Mouse (Mus musculus): ENCODE data around the gene Slc8a3. TPM values are rescaled to one million over a fixed set of nuclear protein-coding genes. Genes with fewer than 3 reads are reported as not detected.
A peak's percentile ranks its signal among the peaks of the same experiment; 100 is the strongest.
"Not testable (repeated sequence)": the region's sequence is repeated elsewhere in the genome, so short reads cannot be mapped to it uniquely, and the experiment has no call there.

Slc8a3 gene
- polyA plus RNA-seq (2016; fragmentation: Nextera tagmentation; extraction: Ambion mirVana): 1.3 TPM in 2 replicates

GRCm38 (mm10) chr12:81332875-81333421, at the start of gene Slc8a3:
Slc8a3 (minus strand) TSS chr12:81333180.
- peak within 1 kb of the TSS; percentile 83 for H3K27ac ChIP-seq (replicated peaks)
- H3K4me1 ChIP-seq: peaks cover 34% of the 10 kb centered on the region
- H3K4me3 ChIP-seq: peak within 1 kb of the TSS; percentile 70
- no peaks in the 10 kb centered on the region for H3K36me3 ChIP-seq
- H3K9me3 ChIP-seq (replicated peaks): no peaks in the 10 kb centered on the region
- DNase-seq (ENCODE audit: low spot score): peak; percentile 72
- peaks cover 48% of the 10 kb centered on the region for H3K27me3 ChIP-seq (ENCODE audit: low read depth, poor library complexity, severe bottlenecking)
- under 1% methylated on average over 47 of the region's 47 CpGs for WGBS

GRCm38 (mm10) chr12:81379364-81379763, 46.4 kb upstream of the Slc8a3 start, which contains the start of gene Gm4787:
Gm4787 (minus strand) TSS chr12:81379464.
- WGBS: 59% methylated on average over 1 of the region's 1 CpGs

GRCm38 (mm10) chr12:81333841-81334240, 861 bp upstream of the Slc8a3 start:
- WGBS: 74% methylated on average over 5 of the region's 5 CpGs
- DNase-seq (ENCODE audit: low spot score): no peak
- Histone ChIP-seq H3K27ac (replicated peaks) (no peak overlapping the region), H3K36me3 (no peaks in the 10 kb centered on the region), H3K9me3 (replicated peaks) (no peaks in the 10 kb centered on the region), H3K27me3 (ENCODE audit: low read depth, poor library complexity, severe bottlenecking) (peaks cover 48% of the 10 kb centered on the region), H3K4me3 (peak overlapping the region; percentile 70), H3K4me1 (peaks cover 34% of the 10 kb centered on the region)

More at GRCm38 (mm10) chr12:81379364-81379763, 46.4 kb upstream of the Slc8a3 start, which contains the start of gene Gm4787:
- not testable (repeated sequence) for H3K4me1 ChIP-seq; H3K36me3 ChIP-seq; H3K9me3 ChIP-seq (replicated peaks); H3K27me3 ChIP-seq (ENCODE audit: low read depth, poor library complexity, severe bottlenecking); H3K27ac ChIP-seq (replicated peaks); H3K4me3 ChIP-seq; DNase-seq (ENCODE audit: low spot score)

GRCm38 (mm10) chr12:81331937-81332874, 774 bp downstream of the Slc8a3 start:
- no peaks in the 10 kb centered on the region for H3K36me3 ChIP-seq
- H3K27ac ChIP-seq (replicated peaks): peak overlapping the region; percentile 83
- H3K4me3 ChIP-seq: peak overlapping the region; percentile 70
- peaks cover 48% of the 10 kb centered on the region for H3K27me3 ChIP-seq (ENCODE audit: low read depth, poor library complexity, severe bottlenecking)
- H3K9me3 ChIP-seq (replicated peaks): no peaks in the 10 kb centered on the region
- peaks cover 34% of the 10 kb centered on the region for H3K4me1 ChIP-seq
- DNase-seq (ENCODE audit: low spot score): peak; percentile 73
- under 1% methylated on average over 47 of the region's 54 CpGs for WGBS

- 36% methylated on average over 5 of the region's 5 CpGs for WGBS
- no peak for DNase-seq (ENCODE audit: low spot score)
- Histone ChIP-seq H3K27ac (replicated peaks) (peak overlapping the region; percentile 83), H3K36me3 (no peaks in the 10 kb centered on the region), H3K9me3 (replicated peaks) (no peaks in the 10 kb centered on the region), H3K27me3 (ENCODE audit: low read depth, poor library complexity, severe bottlenecking) (peaks cover 48% of the 10 kb centered on the region), H3K4me3 (peak overlapping the region; percentile 70), H3K4me1 (peaks cover 34% of the 10 kb centered on the region)
Measured at GRCm38 (mm10) chr12:81331046-81331638, 1.8 kb downstream of the Slc8a3 start.

- no peak overlapping the region for H3K27ac ChIP-seq (replicated peaks)
- H3K4me1 ChIP-seq: peaks cover 15% of the 10 kb centered on the region
- H3K4me3 ChIP-seq: no peak overlapping the region
- 85% methylated on average over 3 of the region's 3 CpGs for WGBS
- DNase-seq (ENCODE audit: low spot score): no peak
- H3K36me3 ChIP-seq: no peaks in the 10 kb centered on the region
- no peaks in the 10 kb centered on the region for H3K27me3 ChIP-seq (ENCODE audit: low read depth, poor library complexity, severe bottlenecking)
- no peaks in the 10 kb centered on the region for H3K9me3 ChIP-seq (replicated peaks)
Measured at GRCm38 (mm10) chr12:81324991-81325390, 8.0 kb downstream of the Slc8a3 start.

GRCm38 (mm10) chr12:81324116-81324515, 8.9 kb downstream of the Slc8a3 start:
- DNase-seq (ENCODE audit: low spot score): no peak
- H3K27ac ChIP-seq (replicated peaks): no peak overlapping the region
- H3K27me3 ChIP-seq (ENCODE audit: low read depth, poor library complexity, severe bottlenecking): no peaks in the 10 kb centered on the region
- peaks cover 17% of the 10 kb centered on the region for H3K4me1 ChIP-seq
- no peaks in the 10 kb centered on the region for H3K9me3 ChIP-seq (replicated peaks)
- 92% methylated on average over 3 of the region's 3 CpGs for WGBS
- H3K4me3 ChIP-seq: no peak overlapping the region
- H3K36me3 ChIP-seq: no peaks in the 10 kb centered on the region

- no peaks in the 10 kb centered on the region for H3K9me3 ChIP-seq (replicated peaks)
- 81% methylated on average over 1 of the region's 1 CpGs for WGBS
- peaks cover 25% of the 10 kb centered on the region for H3K4me1 ChIP-seq
- H3K27me3 ChIP-seq (ENCODE audit: low read depth, poor library complexity, severe bottlenecking): no peaks in the 10 kb centered on the region
- H3K36me3 ChIP-seq: no peaks in the 10 kb centered on the region
- DNase-seq (ENCODE audit: low spot score): no peak
- H3K27ac ChIP-seq (replicated peaks): peak overlapping the region; percentile 14; the same call in 1 of the 2 replicates
- no peak overlapping the region for H3K4me3 ChIP-seq
Measured at GRCm38 (mm10) chr12:81321021-81321420, 12.0 kb downstream of the Slc8a3 start.

GRCm38 (mm10) chr12:81317811-81318210, 15.2 kb downstream of the Slc8a3 start:
- peak; percentile 28 for DNase-seq (ENCODE audit: low spot score)
- no peak overlapping the region for H3K27ac ChIP-seq (replicated peaks)
- H3K27me3 ChIP-seq (ENCODE audit: low read depth, poor library complexity, severe bottlenecking): no peaks in the 10 kb centered on the region
- WGBS: 6% methylated on average over 2 of the region's 2 CpGs
- peaks cover 25% of the 10 kb centered on the region for H3K4me1 ChIP-seq
- peaks cover 17% of the 10 kb centered on the region for H3K36me3 ChIP-seq
- H3K4me3 ChIP-seq: no peak overlapping the region
- H3K9me3 ChIP-seq (replicated peaks): no peaks in the 10 kb centered on the region

- 92% methylated on average over 5 of the region's 5 CpGs for WGBS
- Histone ChIP-seq H3K9me3 (replicated peaks) (no peaks in the 10 kb centered on the region), H3K36me3 (peaks cover 17% of the 10 kb centered on the region), H3K27me3 (ENCODE audit: low read depth, poor library complexity, severe bottlenecking) (no peaks in the 10 kb centered on the region), H3K4me3 (no peak overlapping the region), H3K27ac (replicated peaks) (no peak overlapping the region), H3K4me1 (peaks cover 20% of the 10 kb centered on the region)
- DNase-seq (ENCODE audit: low spot score): no peak
Measured at GRCm38 (mm10) chr12:81315953-81316352, 17.0 kb downstream of the Slc8a3 start.

- no peaks in the 10 kb centered on the region for H3K9me3 ChIP-seq (replicated peaks)
- no peak for DNase-seq (ENCODE audit: low spot score)
- no peak overlapping the region for H3K27ac ChIP-seq (replicated peaks)
- H3K27me3 ChIP-seq (ENCODE audit: low read depth, poor library complexity, severe bottlenecking): no peaks in the 10 kb centered on the region
- no peaks in the 10 kb centered on the region for H3K36me3 ChIP-seq
- H3K4me3 ChIP-seq: no peak overlapping the region
- no peaks in the 10 kb centered on the region for H3K4me1 ChIP-seq
- WGBS: 88% methylated on average over 5 of the region's 5 CpGs
Measured at GRCm38 (mm10) chr12:81303626-81304025, 29.4 kb downstream of the Slc8a3 start.

- no peaks in the 10 kb centered on the region for H3K27me3 ChIP-seq (ENCODE audit: low read depth, poor library complexity, severe bottlenecking)
- no peaks in the 10 kb centered on the region for H3K36me3 ChIP-seq
- DNase-seq (ENCODE audit: low spot score): no peak
- H3K4me3 ChIP-seq: no peak overlapping the region
- peak overlapping the region; percentile 38; the same call in 1 of the 2 replicates for H3K27ac ChIP-seq (replicated peaks)
- no peaks in the 10 kb centered on the region for H3K9me3 ChIP-seq (replicated peaks)
- peaks cover 16% of the 10 kb centered on the region for H3K4me1 ChIP-seq
- WGBS: 20% methylated on average over 5 of the region's 5 CpGs
Measured at GRCm38 (mm10) chr12:81294613-81295012, 38.4 kb downstream of the Slc8a3 start.

All from midbrain, embryonic 10.5 days (tissue).